Mouse (Mus musculus) layer of hippocampus, postnatal 25 days (tissue): ENCODE measurements at regions not wholly inside any gene's neighbourhood (a gene's known extent, or its start where the extent isn't known, plus 50 kb on each side); places are given as distances from the start of the nearest gene placed in this dataset.

Experiments used
- DNase-seq, 2 experiments: peaks; one replicate each; pipeline ENCODE4 v3.0.0; 2022; ENCODE audit warnings: mixed read lengths in 2 of 2, low spot score in 1 of 2; ENCODE audit errors: extremely low spot score in 1 of 2

- no peak for DNase-seq
Observed at GRCm38 (mm10) chr11:20917483-20917882, 86.6 kb upstream of the Lgalsl start.

- no peak for DNase-seq
Observed at GRCm38 (mm10) chr11:20923115-20923514, 92.3 kb upstream of the Lgalsl start.

- DNase-seq = no peak
Observed at GRCm38 (mm10) chr11:20929426-20929825, 98.6 kb upstream of the Lgalsl start.

- DNase-seq = no peak
Observed at GRCm38 (mm10) chr11:20930045-20930444, 99.2 kb upstream of the Lgalsl start.

GRCm38 (mm10) chr11:20930573-20930972 lies 99.7 kb upstream of the Lgalsl start:
- no peak for DNase-seq

- DNase-seq = no peak
Observed at GRCm38 (mm10) chr11:20934191-20935062, 103.6 kb upstream of the Lgalsl start.

- DNase-seq = no peak
Observed at GRCm38 (mm10) chr11:20935063-20935370, 104.2 kb upstream of the Lgalsl start.

- no peak for DNase-seq
Observed at GRCm38 (mm10) chr11:20935910-20936309, 105.1 kb upstream of the Lgalsl start.

GRCm38 (mm10) chr11:20936996-20937395 lies 106.1 kb upstream of the Lgalsl start:
- no peak for DNase-seq

GRCm38 (mm10) chr11:20937942-20938341 lies 107.1 kb upstream of the Lgalsl start:
- no peak for DNase-seq

- no peak for DNase-seq
Observed at GRCm38 (mm10) chr11:20939644-20940043, 108.8 kb upstream of the Lgalsl start.

GRCm38 (mm10) chr11:20941546-20941945 lies 110.7 kb upstream of the Lgalsl start:
- peak in 1 of 2 experiments; percentile 37 for DNase-seq

- DNase-seq = no peak
Observed at GRCm38 (mm10) chr11:20955561-20955960, 124.7 kb upstream of the Lgalsl start.

GRCm38 (mm10) chr11:20957766-20958165 lies 126.9 kb upstream of the Lgalsl start:
- DNase-seq = no peak

GRCm38 (mm10) chr11:20958233-20958632 lies 127.4 kb upstream of the Lgalsl start:
- DNase-seq = no peak

GRCm38 (mm10) chr11:20960066-20960465 lies 129.2 kb upstream of the Lgalsl start:
- DNase-seq = no peak

GRCm38 (mm10) chr11:20960750-20961149 lies 129.9 kb upstream of the Lgalsl start:
- DNase-seq = no peak

- no peak for DNase-seq
Observed at GRCm38 (mm10) chr11:20961626-20962025, 129.5 kb upstream of the Peli1 start.

- DNase-seq = no peak
Observed at GRCm38 (mm10) chr11:20965575-20966239, 125.4 kb upstream of the Peli1 start.

GRCm38 (mm10) chr11:20967321-20967984 lies 123.6 kb upstream of the Peli1 start:
- DNase-seq = no peak

GRCm38 (mm10) chr11:20968341-20968740 lies 122.8 kb upstream of the Peli1 start:
- DNase-seq = no peak
